Mouse (Mus musculus): ENCODE data around the gene Ccdc106. TPM values are rescaled to one million over a fixed set of nuclear protein-coding genes. Genes with fewer than 3 reads are reported as not detected.

Ccdc106 gene
- polyA plus RNA-seq, 1 experiment from 2014 or later, result 13.6 TPM

GRCm38 (mm10) chr7:5056651-5057263, 36.4 kb downstream of the Ccdc106 start:
- 2% methylated on average over 51 of the region's 55 CpGs for WGBS

GRCm38 (mm10) chr7:5057381-5057780, 37.0 kb downstream of the Ccdc106 start:
- Histone ChIP-seq H3K27ac (replicated peaks) (no peak overlapping the region), H3K4me3 (ENCODE audit: low read depth, low read length) (peak overlapping the region; percentile 51), H3K4me2 (replicated peaks; ENCODE audit: low read depth) (peak overlapping the region; percentile 69), H3K9me3 (ENCODE audit: control insufficient read depth, low read length) (no peaks in the 10 kb centered on the region), H3K9ac (ENCODE audit: low read length) (peak overlapping the region; percentile 63), H3K36me3 (ENCODE audit: control insufficient read depth, insufficient read depth, low read length) (no peaks in the 10 kb centered on the region), H3K4me1 (replicated peaks; ENCODE audit: control insufficient read depth, insufficient read depth) (peaks cover 10% of the 10 kb centered on the region), H3K27me3 (ENCODE audit: control insufficient read depth, insufficient read depth, low read length) (peaks cover 7% of the 10 kb centered on the region; the same call in 1 of the 2 replicates)
- TF ChIP-seq CTCF (IDR thresholded peaks at IDR 0.05; ENCODE audit: low read depth) (no peak), EP300 (optimal IDR thresholded peaks at IDR 0.05) (no peak)
- ATAC-seq (ENCODE audit: low FRiP score, low TSS enrichment), result no peak
- DNase-seq (ENCODE audit: low spot score), result no peak
- WGBS, result 33% methylated on average over 8 of the region's 8 CpGs

More at GRCm38 (mm10) chr7:5056651-5057263, 36.4 kb downstream of the Ccdc106 start:
- Histone ChIP-seq H3K27ac (replicated peaks) (no peak overlapping the region), H3K9me3 (ENCODE audit: control insufficient read depth, low read length) (no peaks in the 10 kb centered on the region), H3K4me1 (replicated peaks; ENCODE audit: control insufficient read depth, insufficient read depth) (peaks cover 10% of the 10 kb centered on the region), H3K27me3 (ENCODE audit: control insufficient read depth, insufficient read depth, low read length) (peaks cover 7% of the 10 kb centered on the region; the same call in 1 of the 2 replicates), H3K4me2 (replicated peaks; ENCODE audit: low read depth) (peak overlapping the region; percentile 69), H3K4me3 (ENCODE audit: low read depth, low read length) (peak overlapping the region; percentile 51), H3K36me3 (ENCODE audit: control insufficient read depth, insufficient read depth, low read length) (no peaks in the 10 kb centered on the region), H3K9ac (ENCODE audit: low read length) (peak overlapping the region; percentile 63)
- DNase-seq (ENCODE audit: low spot score), result no peak
- no peak for TF ChIP-seq EP300 (optimal IDR thresholded peaks at IDR 0.05)
- TF ChIP-seq CTCF (IDR thresholded peaks at IDR 0.05; ENCODE audit: low read depth), result no peak
- no peak for ATAC-seq (ENCODE audit: low FRiP score, low TSS enrichment)

- Histone ChIP-seq H3K4me1 (replicated peaks; ENCODE audit: control insufficient read depth, insufficient read depth) (peaks cover 8% of the 10 kb centered on the region), H3K27ac (replicated peaks) (no peak overlapping the region), H3K4me2 (replicated peaks; ENCODE audit: low read depth) (no peak overlapping the region), H3K27me3 (ENCODE audit: control insufficient read depth, insufficient read depth, low read length) (peaks cover 7% of the 10 kb centered on the region; the same call in 1 of the 2 replicates), H3K9me3 (ENCODE audit: control insufficient read depth, low read length) (no peaks in the 10 kb centered on the region), H3K36me3 (ENCODE audit: control insufficient read depth, insufficient read depth, low read length) (no peaks in the 10 kb centered on the region), H3K4me3 (ENCODE audit: low read depth, low read length) (no peak overlapping the region), H3K9ac (ENCODE audit: low read length) (no peak overlapping the region)
- no peak for ATAC-seq (ENCODE audit: low FRiP score, low TSS enrichment)
- no peak for DNase-seq (ENCODE audit: low spot score)
- 46% methylated on average over 11 of the region's 11 CpGs for WGBS
- TF ChIP-seq EP300 (optimal IDR thresholded peaks at IDR 0.05), result no peak
- TF ChIP-seq CTCF (IDR thresholded peaks at IDR 0.05; ENCODE audit: low read depth), result peak; percentile 45
These were observed 37.5 kb downstream of the Ccdc106 start for GRCm38 (mm10) chr7:5057804-5058203.

GRCm38 (mm10) chr7:5058631-5059030, 38.3 kb downstream of the Ccdc106 start:
- Histone ChIP-seq H3K4me2 (replicated peaks; ENCODE audit: low read depth) (no peak overlapping the region), H3K4me3 (ENCODE audit: low read depth, low read length) (no peak overlapping the region), H3K4me1 (replicated peaks; ENCODE audit: control insufficient read depth, insufficient read depth) (0 out of 2 replicates have a peak, but pooled peaks cover 4% of the 10 kb centered on the region), H3K36me3 (ENCODE audit: control insufficient read depth, insufficient read depth, low read length) (no peaks in the 10 kb centered on the region), H3K9ac (ENCODE audit: low read length) (no peak overlapping the region), H3K27ac (replicated peaks) (no peak overlapping the region), H3K27me3 (ENCODE audit: control insufficient read depth, insufficient read depth, low read length) (peaks cover 7% of the 10 kb centered on the region; the same call in 1 of the 2 replicates), H3K9me3 (ENCODE audit: control insufficient read depth, low read length) (no peaks in the 10 kb centered on the region)
- 100% methylated on average over 1 of the region's 1 CpGs for WGBS
- TF ChIP-seq CTCF (IDR thresholded peaks at IDR 0.05; ENCODE audit: low read depth) (no peak), EP300 (optimal IDR thresholded peaks at IDR 0.05) (no peak)
- ATAC-seq (ENCODE audit: low FRiP score, low TSS enrichment) (no peak), DNase-seq (ENCODE audit: low spot score) (no peak)

GRCm38 (mm10) chr7:5059421-5059820, 39.1 kb downstream of the Ccdc106 start:
- Histone ChIP-seq H3K4me1 (replicated peaks; ENCODE audit: control insufficient read depth, insufficient read depth) (0 out of 2 replicates have a peak, but pooled peaks cover 4% of the 10 kb centered on the region), H3K27ac (replicated peaks) (no peak overlapping the region), H3K9ac (ENCODE audit: low read length) (no peak overlapping the region), H3K27me3 (ENCODE audit: control insufficient read depth, insufficient read depth, low read length) (peaks cover 7% of the 10 kb centered on the region; the same call in 1 of the 2 replicates), H3K4me3 (ENCODE audit: low read depth, low read length) (no peak overlapping the region), H3K36me3 (ENCODE audit: control insufficient read depth, insufficient read depth, low read length) (no peaks in the 10 kb centered on the region), H3K4me2 (replicated peaks; ENCODE audit: low read depth) (no peak overlapping the region), H3K9me3 (ENCODE audit: control insufficient read depth, low read length) (no peaks in the 10 kb centered on the region)
- ATAC-seq (ENCODE audit: low FRiP score, low TSS enrichment) (no peak), DNase-seq (ENCODE audit: low spot score) (no peak)
- 94% methylated on average over 12 of the region's 12 CpGs for WGBS
- TF ChIP-seq EP300 (optimal IDR thresholded peaks at IDR 0.05) (no peak), CTCF (IDR thresholded peaks at IDR 0.05; ENCODE audit: low read depth) (no peak)

- Histone ChIP-seq H3K36me3 (ENCODE audit: control insufficient read depth, insufficient read depth, low read length) (no peaks in the 10 kb centered on the region), H3K9ac (ENCODE audit: low read length) (peak overlapping the region; percentile 96), H3K4me1 (replicated peaks; ENCODE audit: control insufficient read depth, insufficient read depth) (0 out of 2 replicates have a peak, but pooled peaks cover 4% of the 10 kb centered on the region), H3K4me3 (ENCODE audit: low read depth, low read length) (peak overlapping the region; percentile 67), H3K4me2 (replicated peaks; ENCODE audit: low read depth) (peak overlapping the region; percentile 90), H3K27ac (replicated peaks) (peak overlapping the region; percentile 99), H3K27me3 (ENCODE audit: control insufficient read depth, insufficient read depth, low read length) (peaks cover 5% of the 10 kb centered on the region; the same call in 1 of the 2 replicates), H3K9me3 (ENCODE audit: control insufficient read depth, low read length) (no peaks in the 10 kb centered on the region)
- no peak for ATAC-seq (ENCODE audit: low FRiP score, low TSS enrichment)
- WGBS, result 4% methylated on average over 25 of the region's 27 CpGs
- TF ChIP-seq EP300 (optimal IDR thresholded peaks at IDR 0.05) (no peak), CTCF (IDR thresholded peaks at IDR 0.05; ENCODE audit: low read depth) (peak; percentile 87)
- peak; percentile 84 for DNase-seq (ENCODE audit: low spot score)
These were observed 39.9 kb downstream of the Ccdc106 start for GRCm38 (mm10) chr7:5060239-5060731.
